Mouse (Mus musculus): Measurements from ENCODE around the gene Slc9c1.

Slc9c1 gene

GRCm38 (mm10) chr16:45625342-45625741, 90.2 kb downstream of the Slc9c1 start:
- no peak for DNase-seq (ENCODE audit: low spot score in 2 of 2)

GRCm38 (mm10) chr16:45629497-45630105, 94.5 kb downstream of the Slc9c1 start:
- no peak for DNase-seq (ENCODE audit: low spot score in 2 of 2)

- peak; percentile 24 to 73 for DNase-seq (ENCODE audit: low spot score in 2 of 2)
Measured at GRCm38 (mm10) chr16:45630347-45630960, 95.3 kb downstream of the Slc9c1 start.

GRCm38 (mm10) chr16:45632420-45632819, 97.3 kb downstream of the Slc9c1 start:
- no peak for DNase-seq (ENCODE audit: low spot score in 2 of 2)

- DNase-seq (ENCODE audit: low spot score in 2 of 2), result no peak
Measured at GRCm38 (mm10) chr16:45635826-45636225, 100.7 kb downstream of the Slc9c1 start.

GRCm38 (mm10) chr16:45640070-45640762, 105.1 kb downstream of the Slc9c1 start:
- no peak for DNase-seq (ENCODE audit: low spot score in 2 of 2)

- DNase-seq (ENCODE audit: low spot score in 2 of 2), result no peak
Measured at GRCm38 (mm10) chr16:45641301-45641700, 106.2 kb downstream of the Slc9c1 start.

- DNase-seq (ENCODE audit: low spot score in 2 of 2), result no peak
Measured at GRCm38 (mm10) chr16:45643944-45644343, 108.8 kb downstream of the Slc9c1 start.

GRCm38 (mm10) chr16:45644380-45644779, 109.3 kb downstream of the Slc9c1 start:
- no peak for DNase-seq (ENCODE audit: low spot score in 2 of 2)

- DNase-seq (ENCODE audit: low spot score in 2 of 2), result no peak
Measured at GRCm38 (mm10) chr16:45651497-45651896, 116.4 kb downstream of the Slc9c1 start.

- no peak for DNase-seq (ENCODE audit: low spot score in 2 of 2)
Measured at GRCm38 (mm10) chr16:45653009-45653933, 118.2 kb downstream of the Slc9c1 start.

GRCm38 (mm10) chr16:45653934-45654332, 118.8 kb downstream of the Slc9c1 start, which contains the start of gene BC016579:
BC016579 (minus strand) TSS chr16:45654068.
- DNase-seq (ENCODE audit: low spot score in 2 of 2), result peak in 1 of 2 experiments; percentile 28

GRCm38 (mm10) chr16:45654465-45654864, 119.4 kb downstream of the Slc9c1 start:
- DNase-seq (ENCODE audit: low spot score in 2 of 2), result no peak

Measured in spleen, postnatal 10 days (tissue).